Mouse (Mus musculus) layer of hippocampus, adult 9-11 months (tissue): ENCODE results near the gene Dnajc15.

Experiments
- DNase-seq: peaks from one replicate; pipeline ENCODE4 v3.0.0; 2022

Dnajc15 gene

GRCm38 (mm10) chr14:77794285-77794949 is 80.5 kb downstream of the Dnajc15 start:
- DNase-seq = no peak

- DNase-seq = peak; percentile 64
Observed at GRCm38 (mm10) chr14:77792998-77793397, 81.9 kb downstream of the Dnajc15 start.

GRCm38 (mm10) chr14:77783217-77783616 is 91.7 kb downstream of the Dnajc15 start:
- DNase-seq = no peak

- DNase-seq = no peak
Observed at GRCm38 (mm10) chr14:77777365-77777764, 97.6 kb downstream of the Dnajc15 start.

GRCm38 (mm10) chr14:77776005-77776531 is 98.9 kb downstream of the Dnajc15 start:
- DNase-seq = no peak

- DNase-seq = no peak
Observed at GRCm38 (mm10) chr14:77773331-77773730, 101.6 kb downstream of the Dnajc15 start.

- no peak for DNase-seq
Observed at GRCm38 (mm10) chr14:77771626-77772025, 103.3 kb downstream of the Dnajc15 start.
